Mouse (Mus musculus) heart, embryonic 11.5 days (tissue): ENCODE results near the gene Pank4. TPM values are rescaled to one million over a fixed set of nuclear protein-coding genes. Genes with fewer than 3 reads are reported as not detected.

Experiments used
- ATAC-seq: fragments of 200-750 bp; cut with Nextera tagmentation; replicated peaks from 2 replicates; pipeline ENCODE4 v1.8.0; 2017; ENCODE audit warnings: moderate library complexity; ENCODE audit not compliant: insufficient number of reproducible peaks, low FRiP score, low TSS enrichment
- H3K27ac ChIP-seq: fragments of 300-500 bp; sonication (generic); 2 replicates; pipeline ENCODE4 v1.5.1; 2014; ENCODE audit warnings: mild to moderate bottlenecking, low read depth, low read length
- H3K27me3 ChIP-seq: fragments of 300-500 bp; sonication (generic); 2 replicates; pipeline ENCODE4 v1.6.1; 2014; ENCODE audit warnings: mild to moderate bottlenecking, low read length, mixed read lengths; ENCODE audit not compliant: control insufficient read depth, insufficient read depth
- H3K36me3 ChIP-seq: fragments of 300-500 bp; sonication (generic); 2 replicates; pipeline ENCODE4 v1.6.1; 2014; ENCODE audit warnings: mild to moderate bottlenecking, low read length, moderate library complexity, mixed read lengths; ENCODE audit not compliant: control insufficient read depth, insufficient read depth
- H3K4me1 ChIP-seq: fragments of 300-500 bp; sonication (generic); 2 replicates; pipeline ENCODE4 v1.6.1; 2014; ENCODE audit warnings: low read length; ENCODE audit not compliant: control insufficient read depth, insufficient read depth
- H3K4me2 ChIP-seq: fragments of 300-500 bp; sonication (generic); 2 replicates; pipeline ENCODE4 v1.6.1; 2014; ENCODE audit warnings: mild to moderate bottlenecking, moderate library complexity
- H3K4me3 ChIP-seq: fragments of 300-500 bp; sonication (generic); 2 replicates; pipeline ENCODE4 v1.5.1; 2014; ENCODE audit warnings: low read depth, low read length
- H3K9ac ChIP-seq: fragments of 300-500 bp; sonication (generic); 2 replicates; pipeline ENCODE4 v1.6.1; 2014; ENCODE audit warnings: mild to moderate bottlenecking, low read depth, low read length, moderate library complexity
- H3K9me3 ChIP-seq: fragments of 300-500 bp; sonication (generic); replicated peaks from 2 replicates; pipeline ENCODE4 v1.6.1; 2016; ENCODE audit warnings: low read length; ENCODE audit not compliant: control insufficient read depth
- WGBS: fragments of 180-500 bp; shearing (Covaris S2); extraction: QIAGEN DNeasy Blood & Tissue Kit; methylation state at CpG from one replicate; pipeline ENCODE4 v1.1.7; 2014; ENCODE audit not compliant: insufficient replicate concordance; 5-methylcytosine and 5-hydroxymethylcytosine counted together
- polyA plus RNA-seq: library from polyadenylated mRNA; unstranded; fragments of >200 nt; fragmentation: Nextera tagmentation; extraction: Ambion mirVana; gene quantifications from 2 replicates; pipeline ENCODE4 v1.2.1, GENCODE M21; 2014

Gene Pank4
- polyA plus RNA-seq, 1 experiment from 2014 or later: 40.6 TPM

GRCm38 (mm10) chr4:155008075-155008474 is 44.2 kb downstream of the Pank4 start:
- Histone ChIP-seq H3K27me3 (peaks cover 21% of the 10 kb centered on the region), H3K9ac (no peak overlapping the region), H3K27ac (no peak overlapping the region), H3K4me2 (no peak overlapping the region), H3K36me3 (no peaks in the 10 kb centered on the region), H3K4me1 (no peaks in the 10 kb centered on the region), H3K4me3 (no peak overlapping the region), H3K9me3 (no peaks in the 10 kb centered on the region)
- ATAC-seq: no peak

GRCm38 (mm10) chr4:155009216-155009615 is 45.3 kb downstream of the Pank4 start:
- Histone ChIP-seq H3K4me1 (no peaks in the 10 kb centered on the region), H3K36me3 (no peaks in the 10 kb centered on the region), H3K27me3 (peaks cover 21% of the 10 kb centered on the region), H3K27ac (no peak overlapping the region), H3K9ac (no peak overlapping the region), H3K4me3 (no peak overlapping the region), H3K9me3 (no peaks in the 10 kb centered on the region), H3K4me2 (no peak overlapping the region)
- WGBS: 71% methylated on average over 3 of the region's 3 CpGs
- ATAC-seq: no peak

- peaks cover 24% of the 10 kb centered on the region for H3K27me3 ChIP-seq
- no peak overlapping the region for H3K4me3 ChIP-seq
- H3K4me2 ChIP-seq: no peak overlapping the region
- H3K4me1 ChIP-seq: no peaks in the 10 kb centered on the region
- no peak overlapping the region for H3K27ac ChIP-seq
- H3K36me3 ChIP-seq: no peaks in the 10 kb centered on the region
- no peaks in the 10 kb centered on the region for H3K9me3 ChIP-seq
- WGBS: 79% methylated on average over 5 of the region's 5 CpGs
- ATAC-seq: no peak
- H3K9ac ChIP-seq: no peak overlapping the region
Measured at GRCm38 (mm10) chr4:155010870-155011269, 46.9 kb downstream of the Pank4 start.

- Histone ChIP-seq H3K27me3 (peaks cover 25% of the 10 kb centered on the region), H3K36me3 (no peaks in the 10 kb centered on the region), H3K4me2 (no peak overlapping the region), H3K9ac (no peak overlapping the region), H3K4me1 (no peaks in the 10 kb centered on the region), H3K4me3 (no peak overlapping the region), H3K9me3 (no peaks in the 10 kb centered on the region), H3K27ac (no peak overlapping the region)
- 72% methylated on average over 8 of the region's 8 CpGs for WGBS
- ATAC-seq: no peak
Measured at GRCm38 (mm10) chr4:155011312-155012025, 47.5 kb downstream of the Pank4 start.

GRCm38 (mm10) chr4:155012115-155012514 is 48.2 kb downstream of the Pank4 start:
- no peaks in the 10 kb centered on the region for H3K36me3 ChIP-seq
- no peaks in the 10 kb centered on the region for H3K9me3 ChIP-seq
- WGBS: 60% methylated on average over 2 of the region's 2 CpGs
- H3K9ac ChIP-seq: no peak overlapping the region
- H3K4me2 ChIP-seq: no peak overlapping the region
- no peak overlapping the region for H3K4me3 ChIP-seq
- H3K4me1 ChIP-seq: no peaks in the 10 kb centered on the region
- ATAC-seq: no peak
- H3K27ac ChIP-seq: no peak overlapping the region
- peaks cover 28% of the 10 kb centered on the region for H3K27me3 ChIP-seq

GRCm38 (mm10) chr4:155012788-155013187 is 48.9 kb downstream of the Pank4 start:
- 6% methylated on average over 4 of the region's 4 CpGs for WGBS
- Histone ChIP-seq H3K27ac (no peak overlapping the region), H3K27me3 (peaks cover 28% of the 10 kb centered on the region), H3K4me1 (no peaks in the 10 kb centered on the region), H3K36me3 (no peaks in the 10 kb centered on the region), H3K9me3 (no peaks in the 10 kb centered on the region), H3K4me2 (no peak overlapping the region), H3K4me3 (no peak overlapping the region), H3K9ac (no peak overlapping the region)
- no peak for ATAC-seq

DNA sequence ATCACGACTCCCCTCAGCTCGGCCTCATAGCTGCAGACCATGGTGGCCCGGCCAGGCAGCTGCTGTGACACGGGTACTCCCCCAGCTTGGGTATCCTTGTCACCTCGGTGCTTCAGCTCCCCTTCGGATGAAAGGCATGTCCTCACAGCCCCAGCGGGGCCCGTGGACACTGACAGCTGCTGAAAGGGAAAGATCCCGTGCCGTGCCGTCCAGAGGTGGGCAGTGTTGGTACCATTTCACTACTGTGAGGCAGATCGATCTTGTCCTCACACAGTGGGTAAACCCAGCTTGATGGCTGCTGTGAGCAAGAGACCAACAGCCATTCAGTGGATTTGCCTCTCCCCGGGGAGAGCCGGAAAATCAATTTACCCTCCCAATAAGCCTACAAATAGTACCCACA is 50.3 kb downstream of the Pank4 start:
- Histone ChIP-seq H3K9me3 (no peaks in the 10 kb centered on the region), H3K9ac (no peak overlapping the region), H3K4me1 (peaks cover 4% of the 10 kb centered on the region; the same call in 1 of the 2 replicates), H3K36me3 (no peaks in the 10 kb centered on the region), H3K4me2 (no peak overlapping the region), H3K27ac (no peak overlapping the region), H3K4me3 (no peak overlapping the region), H3K27me3 (peaks cover 30% of the 10 kb centered on the region)
- ATAC-seq: no peak
- 68% methylated on average over 14 of the region's 14 CpGs for WGBS

GRCm38 (mm10) chr4:155014791-155015190 is 50.9 kb downstream of the Pank4 start:
- peaks cover 27% of the 10 kb centered on the region for H3K27me3 ChIP-seq
- no peaks in the 10 kb centered on the region for H3K36me3 ChIP-seq
- WGBS: 67% methylated on average over 12 of the region's 12 CpGs
- no peak for ATAC-seq
- no peak overlapping the region for H3K4me2 ChIP-seq
- no peaks in the 10 kb centered on the region for H3K9me3 ChIP-seq
- H3K9ac ChIP-seq: no peak overlapping the region
- no peak overlapping the region for H3K4me3 ChIP-seq
- no peak overlapping the region for H3K27ac ChIP-seq
- H3K4me1 ChIP-seq: peaks cover 4% of the 10 kb centered on the region; the same call in 1 of the 2 replicates

DNA sequence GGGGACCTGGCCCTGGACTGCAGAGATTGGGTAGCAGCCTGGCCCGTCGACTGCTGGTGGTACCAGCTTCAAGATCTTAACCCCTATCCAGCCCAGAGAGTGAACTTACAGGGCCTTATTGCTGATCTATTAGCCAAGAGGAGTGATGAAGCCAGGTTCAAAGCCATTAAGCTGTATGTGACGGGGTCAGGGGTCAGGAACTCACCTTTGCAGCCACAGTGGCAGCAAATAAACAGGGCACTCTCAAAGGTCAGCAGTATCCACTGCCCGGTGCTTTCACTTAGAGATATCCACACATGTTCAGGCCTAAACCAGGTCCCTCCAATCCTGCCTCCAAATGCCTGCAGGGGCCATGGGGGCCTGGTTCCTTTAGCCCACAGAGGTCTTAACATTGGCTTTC is 51.6 kb downstream of the Pank4 start:
- Histone ChIP-seq H3K4me3 (no peak overlapping the region), H3K9me3 (no peaks in the 10 kb centered on the region), H3K36me3 (no peaks in the 10 kb centered on the region), H3K27me3 (peaks cover 25% of the 10 kb centered on the region), H3K27ac (no peak overlapping the region), H3K9ac (no peak overlapping the region), H3K4me2 (no peak overlapping the region), H3K4me1 (peaks cover 4% of the 10 kb centered on the region; the same call in 1 of the 2 replicates)
- WGBS: 64% methylated on average over 4 of the region's 4 CpGs
- ATAC-seq: no peak
